Mouse (Mus musculus): ENCODE data around the gene Manf. TPM values are rescaled to one million over a fixed set of nuclear protein-coding genes. Genes with fewer than 3 reads are reported as not detected.

Manf gene
- polyA plus RNA-seq, 1 experiment from 2014 or later = 104 TPM

DNA sequence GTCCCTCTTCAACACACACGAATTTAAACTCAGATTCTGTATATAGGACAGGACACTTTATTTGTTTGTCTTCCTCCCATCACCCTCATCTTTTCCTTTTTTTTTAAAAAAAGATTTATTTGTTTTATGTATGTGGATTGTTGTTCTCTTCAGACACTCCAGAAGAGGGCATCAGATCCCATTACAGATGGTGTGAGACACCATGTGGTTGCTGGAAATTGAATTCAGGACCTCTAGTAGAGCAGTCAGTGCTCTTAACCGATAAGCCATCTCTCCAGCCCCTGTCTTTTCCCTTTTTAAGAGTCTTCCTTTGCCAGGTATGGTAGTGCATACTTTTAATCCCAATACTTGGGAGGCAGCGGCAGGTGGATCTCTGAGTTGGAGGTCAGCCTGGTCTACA lies 35.1 kb downstream of the Manf start:
- Histone ChIP-seq H3K4me3 (ENCODE audit: low read depth, low read length) (no peak overlapping the region), H3K4me1 (ENCODE audit: insufficient read depth) (no peaks in the 10 kb centered on the region), H3K36me3 (replicated peaks; ENCODE audit: insufficient read depth, low read length) (peaks cover 78% of the 10 kb centered on the region), H3K27ac (ENCODE audit: low read depth) (no peak overlapping the region), H3K9me3 (ENCODE audit: low read length) (no peaks in the 10 kb centered on the region), H3K9ac (replicated peaks) (no peak overlapping the region), H3K27me3 (ENCODE audit: insufficient read depth, low read length) (no peaks in the 10 kb centered on the region), H3K4me2 (ENCODE audit: low read depth, low read length) (no peak overlapping the region)
- DNase-seq = no peak
- 78% methylated on average over 3 of the region's 3 CpGs for WGBS (ENCODE audit: insufficient replicate concordance)
- ATAC-seq = no peak
- TF ChIP-seq EP300 (IDR thresholded peaks at IDR 0.05; ENCODE audit: low read depth) (no peak), CTCF (IDR thresholded peaks at IDR 0.05; ENCODE audit: low read depth) (no peak)

DNA sequence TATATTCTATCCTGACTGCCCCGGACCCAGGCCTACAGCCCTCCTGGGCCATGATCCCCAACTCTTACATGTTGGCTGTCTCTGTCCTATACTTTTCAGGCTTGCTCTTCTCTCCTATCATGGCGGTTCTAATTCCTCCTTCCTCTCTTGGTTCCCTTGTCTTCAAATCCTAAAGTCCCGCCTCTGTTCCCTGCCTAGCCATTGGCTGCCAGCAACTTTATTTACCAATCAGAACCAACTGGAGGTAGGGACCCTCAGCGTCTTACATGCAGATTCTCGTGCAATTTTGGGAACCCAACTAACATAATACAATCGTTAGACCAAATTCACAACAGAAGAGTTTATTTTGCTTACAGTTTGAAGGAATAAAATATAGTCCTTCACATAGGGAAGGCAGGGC lies 49.0 kb downstream of the Manf start:
- no peak for DNase-seq
- H3K36me3 ChIP-seq (replicated peaks; ENCODE audit: insufficient read depth, low read length) = peaks cover 51% of the 10 kb centered on the region
- ATAC-seq = no peak

DNA sequence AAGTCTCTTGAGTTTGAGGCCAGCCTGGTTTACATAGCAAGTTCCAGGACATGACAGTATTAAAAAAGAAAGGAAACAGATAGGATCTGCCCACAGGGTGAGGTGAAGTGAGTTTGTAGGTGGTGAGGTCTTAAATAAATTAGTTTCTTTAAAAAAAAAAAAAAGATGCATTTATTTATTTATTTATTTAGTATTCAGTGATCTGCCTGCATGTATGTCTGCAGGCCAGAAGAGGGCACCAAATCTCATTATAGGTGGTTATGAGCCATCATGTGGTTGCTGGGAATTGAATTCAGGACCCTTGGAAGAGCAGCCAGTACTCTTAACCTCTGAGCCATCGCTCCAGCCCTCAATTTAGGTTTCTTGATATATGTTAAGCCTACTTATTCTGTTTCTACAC lies 51.2 kb downstream of the Manf start:
- peaks cover 50% of the 10 kb centered on the region for H3K36me3 ChIP-seq (replicated peaks; ENCODE audit: insufficient read depth, low read length)
- H3K4me2 ChIP-seq (ENCODE audit: low read depth, low read length) = no peak overlapping the region
- 98% methylated on average over 1 of the region's 1 CpGs for WGBS (ENCODE audit: insufficient replicate concordance)
- H3K27ac ChIP-seq (ENCODE audit: low read depth) = no peak overlapping the region
- H3K9me3 ChIP-seq (ENCODE audit: low read length) = no peaks in the 10 kb centered on the region
- ATAC-seq (no peak), DNase-seq (no peak)
- H3K4me3 ChIP-seq (ENCODE audit: low read depth, low read length) = no peak overlapping the region
- no peak overlapping the region for H3K9ac ChIP-seq (replicated peaks)
- H3K27me3 ChIP-seq (ENCODE audit: insufficient read depth, low read length) = no peaks in the 10 kb centered on the region
- peak; percentile 50 for TF ChIP-seq CTCF (IDR thresholded peaks at IDR 0.05; ENCODE audit: low read depth)
- no peak for TF ChIP-seq EP300 (IDR thresholded peaks at IDR 0.05; ENCODE audit: low read depth)
- H3K4me1 ChIP-seq (ENCODE audit: insufficient read depth) = no peaks in the 10 kb centered on the region

More for the DNA sequence above, 49.0 kb downstream of the Manf start:
- Histone ChIP-seq H3K27me3 (ENCODE audit: insufficient read depth, low read length) (no peaks in the 10 kb centered on the region), H3K9ac (replicated peaks) (no peak overlapping the region), H3K4me2 (ENCODE audit: low read depth, low read length) (no peak overlapping the region), H3K9me3 (ENCODE audit: low read length) (no peaks in the 10 kb centered on the region), H3K4me1 (ENCODE audit: insufficient read depth) (no peaks in the 10 kb centered on the region), H3K27ac (ENCODE audit: low read depth) (no peak overlapping the region), H3K4me3 (ENCODE audit: low read depth, low read length) (no peak overlapping the region)
- TF ChIP-seq EP300 (IDR thresholded peaks at IDR 0.05; ENCODE audit: low read depth) (no peak), CTCF (IDR thresholded peaks at IDR 0.05; ENCODE audit: low read depth) (no peak)
- WGBS (ENCODE audit: insufficient replicate concordance) = 89% methylated on average over 6 of the region's 6 CpGs

DNA sequence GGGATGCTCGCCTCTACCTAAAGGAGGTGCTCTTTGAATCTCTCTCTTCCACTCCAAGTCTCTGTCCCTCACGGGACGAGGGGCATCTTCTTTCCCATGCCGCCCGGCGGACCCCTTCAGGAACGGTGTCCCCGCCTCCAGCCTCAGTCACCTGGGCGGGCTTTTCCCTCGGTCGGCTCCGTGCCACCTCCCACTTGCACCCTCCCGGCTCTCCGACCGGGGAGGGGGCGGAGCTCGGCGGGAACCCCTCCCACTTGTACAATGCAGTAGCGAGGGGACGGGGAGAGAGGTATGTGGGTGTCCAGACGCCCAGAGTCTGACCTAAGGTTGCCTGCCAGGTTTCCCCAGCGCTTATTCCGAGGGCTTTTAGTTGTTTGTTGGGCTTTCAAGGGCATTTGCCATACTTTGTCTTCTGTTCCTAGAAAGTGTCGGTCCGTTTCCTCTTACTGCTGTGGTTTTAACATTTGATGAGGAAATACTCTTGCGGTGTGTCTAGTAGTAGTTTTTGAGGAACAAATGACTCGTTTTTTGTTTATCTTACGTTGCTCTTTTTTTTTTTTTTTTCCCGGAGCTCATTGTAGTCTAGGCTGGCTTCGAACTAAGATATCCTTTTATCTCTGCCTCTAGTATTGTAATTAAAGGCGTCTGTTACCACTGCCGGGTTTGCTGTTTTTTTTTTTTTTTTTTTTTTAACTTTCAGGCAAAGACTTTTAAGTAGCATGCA lies 69.2 kb downstream of the Manf start:
- Histone ChIP-seq H3K9ac (replicated peaks) (peak overlapping the region; percentile 95), H3K4me3 (ENCODE audit: low read depth, low read length) (peak overlapping the region; percentile 92), H3K4me1 (ENCODE audit: insufficient read depth) (peaks cover 3% of the 10 kb centered on the region), H3K27me3 (ENCODE audit: insufficient read depth, low read length) (no peaks in the 10 kb centered on the region), H3K4me2 (ENCODE audit: low read depth, low read length) (peak overlapping the region; percentile 80), H3K27ac (ENCODE audit: low read depth) (peak overlapping the region; percentile 96), H3K36me3 (replicated peaks; ENCODE audit: insufficient read depth, low read length) (no peaks in the 10 kb centered on the region), H3K9me3 (ENCODE audit: low read length) (no peaks in the 10 kb centered on the region)
- DNase-seq (peak; percentile 94), ATAC-seq (peak; percentile 80)
- TF ChIP-seq EP300 (IDR thresholded peaks at IDR 0.05; ENCODE audit: low read depth) = peak; percentile 32; the same call in 1 of the 2 replicates
- TF ChIP-seq CTCF (IDR thresholded peaks at IDR 0.05; ENCODE audit: low read depth) = no peak
- WGBS (ENCODE audit: insufficient replicate concordance) = under 1% methylated on average over 26 of the region's 32 CpGs

GRCm38 (mm10) chr9:106821618-106822380 lies 70.0 kb downstream of the Manf start, which contains the start of gene Dcaf1:
TSS of gene Dcaf1 (plus strand) at chr9:106821874.
- under 1% methylated on average over 59 of the region's 71 CpGs for WGBS (ENCODE audit: insufficient replicate concordance)
- ATAC-seq (peak; percentile 98), DNase-seq (peak; percentile 95)
- H3K4me1 ChIP-seq (ENCODE audit: insufficient read depth) = peaks cover 3% of the 10 kb centered on the region
- peak within 1 kb of the TSS; percentile 92 for H3K4me3 ChIP-seq (ENCODE audit: low read depth, low read length)
- no peaks in the 10 kb centered on the region for H3K27me3 ChIP-seq (ENCODE audit: insufficient read depth, low read length)
- H3K9ac ChIP-seq (replicated peaks) = peak within 1 kb of the TSS; percentile 95
- peak within 1 kb of the TSS; percentile 96 for H3K27ac ChIP-seq (ENCODE audit: low read depth)
- peak; percentile 14; the same call in 1 of the 2 replicates for TF ChIP-seq EP300 (IDR thresholded peaks at IDR 0.05; ENCODE audit: low read depth)
- TF ChIP-seq CTCF (IDR thresholded peaks at IDR 0.05; ENCODE audit: low read depth) = peak; percentile 28
- no peaks in the 10 kb centered on the region for H3K36me3 ChIP-seq (replicated peaks; ENCODE audit: insufficient read depth, low read length)
- no peaks in the 10 kb centered on the region for H3K9me3 ChIP-seq (ENCODE audit: low read length)
- peak within 1 kb of the TSS; percentile 80 for H3K4me2 ChIP-seq (ENCODE audit: low read depth, low read length)

GRCm38 (mm10) chr9:106821050-106821617 lies 70.6 kb downstream of the Manf start:
- Histone ChIP-seq H3K27ac (ENCODE audit: low read depth) (peak overlapping the region; percentile 58), H3K4me3 (ENCODE audit: low read depth, low read length) (peak overlapping the region; percentile 92), H3K4me1 (ENCODE audit: insufficient read depth) (peaks cover 3% of the 10 kb centered on the region), H3K9me3 (ENCODE audit: low read length) (no peaks in the 10 kb centered on the region), H3K4me2 (ENCODE audit: low read depth, low read length) (peak overlapping the region; percentile 66), H3K36me3 (replicated peaks; ENCODE audit: insufficient read depth, low read length) (no peaks in the 10 kb centered on the region), H3K9ac (replicated peaks) (peak overlapping the region; percentile 66), H3K27me3 (ENCODE audit: insufficient read depth, low read length) (no peaks in the 10 kb centered on the region)
- ATAC-seq = no peak
- 0 out of 2 replicates have a peak, but pooled peaks have one; percentile 6 for TF ChIP-seq EP300 (IDR thresholded peaks at IDR 0.05; ENCODE audit: low read depth)
- TF ChIP-seq CTCF (IDR thresholded peaks at IDR 0.05; ENCODE audit: low read depth) = no peak
- WGBS (ENCODE audit: insufficient replicate concordance) = 22% methylated on average over 15 of the region's 15 CpGs
- no peak for DNase-seq
